Mouse (Mus musculus) cerebellum, postnatal 25 days (tissue): ENCODE measurements around the gene Mecr.

Source experiments
- DNase-seq, 2 experiments: peaks; one replicate each; pipeline ENCODE4 v3.0.0; 2021; ENCODE audit warnings: mixed read lengths in 2 of 2

The Mecr gene

DNA sequence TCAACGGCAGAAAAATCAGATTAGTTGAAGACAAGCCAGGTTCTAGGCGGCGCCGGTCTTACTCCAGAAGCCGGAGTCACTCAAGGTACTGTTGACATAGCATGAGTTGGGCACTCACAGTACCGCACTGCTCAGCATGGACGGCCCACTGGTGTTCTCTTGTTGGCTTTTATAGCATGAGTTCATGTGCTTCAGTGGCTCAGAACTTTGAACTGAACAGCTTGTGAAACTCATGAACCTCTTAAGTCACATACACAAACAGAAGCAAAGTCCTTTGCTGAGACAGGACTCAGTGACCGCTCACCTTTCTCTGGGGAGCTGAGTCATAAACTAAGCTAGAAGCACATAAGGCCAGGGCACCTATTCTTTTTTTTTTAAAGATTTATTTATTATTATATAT is 54.5 kb downstream of the Mecr start:
- no peak for DNase-seq

GRCm38 (mm10) chr4:131898503-131899179 is 55.4 kb downstream of the Mecr start:
- no peak for DNase-seq

- DNase-seq: peak; percentile 60 to 80
Measured at GRCm38 (mm10) chr4:131899180-131899554, 55.9 kb downstream of the Mecr start.

- no peak for DNase-seq
Measured at GRCm38 (mm10) chr4:131901090-131901489, 57.8 kb downstream of the Mecr start.

DNA sequence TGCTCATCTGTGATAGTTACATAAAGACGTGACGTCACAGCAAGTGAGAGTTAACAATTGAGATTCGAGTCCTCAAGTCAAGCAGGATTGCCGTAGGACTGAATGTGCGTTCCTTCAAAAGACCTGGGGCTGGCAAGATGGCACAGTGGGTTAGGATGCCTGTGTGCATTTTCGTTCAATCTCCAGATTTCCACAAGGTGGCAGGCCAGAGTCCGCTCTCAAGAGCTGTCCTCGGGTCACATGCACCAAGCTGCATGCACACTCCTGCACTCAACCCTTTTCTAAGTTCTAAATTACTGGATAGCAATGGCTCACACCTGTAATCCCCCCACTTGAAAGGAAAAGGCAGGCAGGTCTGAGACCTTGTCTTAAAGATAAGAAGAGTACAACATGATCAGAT is 61.2 kb downstream of the Mecr start:
- peak; percentile 38 to 66 for DNase-seq

GRCm38 (mm10) chr4:131906423-131906822 is 63.2 kb downstream of the Mecr start:
- no peak for DNase-seq

- no peak for DNase-seq
Measured at GRCm38 (mm10) chr4:131907912-131908311, 64.6 kb downstream of the Mecr start.

DNA sequence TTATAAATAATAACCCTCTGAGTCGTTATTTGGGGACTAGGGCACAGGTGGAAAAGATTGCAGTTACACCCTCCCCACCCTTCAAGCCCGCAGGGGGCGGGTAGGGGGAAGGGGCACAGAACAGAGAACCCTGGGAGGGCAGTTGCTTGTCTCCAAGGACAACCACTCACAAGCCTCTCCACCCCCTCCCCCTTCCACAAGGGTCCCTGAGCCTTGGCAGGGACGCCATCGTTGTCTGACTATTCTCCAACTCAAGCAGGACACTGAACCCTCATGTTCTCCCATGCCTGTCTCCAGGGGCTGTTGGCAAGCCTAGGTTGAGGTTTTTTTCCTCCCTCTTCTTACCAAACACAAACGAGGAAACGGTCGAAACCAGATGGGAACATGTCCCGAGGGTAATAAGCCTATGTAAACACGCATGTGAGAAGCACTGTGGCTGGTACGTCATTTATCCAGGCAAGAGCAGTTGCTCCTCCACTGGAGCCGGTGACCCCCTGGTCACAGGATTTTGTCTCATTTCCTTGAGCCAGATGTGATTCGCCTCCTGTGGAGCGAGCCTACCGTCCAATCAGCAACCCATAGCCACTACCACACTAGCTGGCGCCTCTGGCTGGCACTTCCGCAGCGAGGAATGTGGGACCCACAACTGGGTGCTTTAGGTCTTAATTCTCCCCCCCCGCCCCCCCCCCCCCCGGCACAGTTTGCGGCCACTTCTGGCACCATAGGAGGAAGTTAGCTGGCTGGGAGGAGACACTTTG is 67.1 kb downstream of the Mecr start:
- no peak for DNase-seq

- DNase-seq: no peak
Measured at GRCm38 (mm10) chr4:131911521-131911920, 68.3 kb downstream of the Mecr start.

GRCm38 (mm10) chr4:131913526-131913925 is 70.3 kb downstream of the Mecr start:
- DNase-seq: no peak

DNA sequence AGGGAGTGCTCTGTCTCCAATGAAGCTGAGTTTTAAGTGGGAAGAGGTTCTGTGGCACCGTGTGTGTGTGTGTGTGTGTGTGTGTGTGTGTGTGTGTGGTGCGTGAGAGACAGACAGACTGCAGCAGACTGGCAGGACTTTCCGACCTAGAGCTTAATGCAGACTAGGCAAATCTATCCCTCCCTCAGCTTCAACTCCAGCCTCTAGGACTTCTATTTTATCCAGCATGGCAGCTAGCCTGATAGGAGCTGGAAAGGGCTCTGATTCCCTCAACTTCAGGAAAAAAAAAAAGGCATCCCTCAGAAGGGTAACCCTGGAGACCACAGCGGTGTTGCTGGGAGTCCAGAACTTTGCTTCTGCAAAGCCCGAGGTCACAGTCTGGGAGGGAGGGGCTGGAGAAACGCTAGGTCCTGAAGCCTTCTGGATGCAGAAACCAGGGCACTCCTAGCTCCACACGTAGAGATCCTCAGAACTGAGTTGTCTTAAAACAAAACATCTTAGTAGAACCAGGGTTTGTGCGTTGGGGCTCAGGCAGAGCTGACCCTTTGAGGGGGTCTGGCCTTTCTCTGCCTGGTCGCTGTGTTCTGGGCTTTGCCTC is 70.9 kb downstream of the Mecr start:
- no peak for DNase-seq

- peak in 1 of 2 experiments; percentile 47 for DNase-seq
Measured at GRCm38 (mm10) chr4:131914891-131915469, 71.7 kb downstream of the Mecr start.

DNA sequence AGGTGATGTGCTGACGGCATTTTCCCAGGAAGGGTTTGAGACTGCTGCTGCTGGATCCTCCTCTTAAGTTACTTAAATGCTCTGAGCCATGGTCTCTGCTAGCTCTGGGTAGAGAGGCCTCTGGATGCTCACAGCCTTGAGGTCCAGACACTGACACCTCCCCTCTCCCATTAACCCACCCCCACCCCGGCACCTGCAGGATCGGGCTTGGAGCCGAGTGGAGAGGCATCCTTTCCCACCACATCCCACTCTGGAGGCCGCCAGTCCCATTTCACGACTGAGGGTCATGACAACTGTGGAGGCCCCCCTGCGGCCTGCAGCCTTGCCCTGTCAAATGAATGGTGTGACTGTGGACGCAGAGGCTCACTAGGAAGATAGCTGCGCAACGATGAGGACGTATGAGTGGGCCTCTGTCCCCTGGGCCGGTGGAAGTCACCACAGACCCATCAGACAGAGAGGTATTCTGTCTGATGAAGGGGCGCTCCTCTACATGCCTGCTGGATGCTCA is 72.6 kb downstream of the Mecr start:
- no peak for DNase-seq

- DNase-seq: peak; percentile 76 to 84
Measured at GRCm38 (mm10) chr4:131916425-131916824, 73.2 kb downstream of the Mecr start.

GRCm38 (mm10) chr4:131917010-131917555 is 73.8 kb downstream of the Mecr start:
- no peak for DNase-seq
